Mouse (Mus musculus): ENCODE measurements around the gene Pi4ka. TPM values are rescaled to one million over a fixed set of nuclear protein-coding genes. Genes with fewer than 3 reads are reported as not detected.

The Pi4ka gene
- polyA plus RNA-seq (2015; fragmentation: Nextera tagmentation; extraction: Ambion mirVana): 25.9 and 30.1 TPM in 2 replicates

DNA sequence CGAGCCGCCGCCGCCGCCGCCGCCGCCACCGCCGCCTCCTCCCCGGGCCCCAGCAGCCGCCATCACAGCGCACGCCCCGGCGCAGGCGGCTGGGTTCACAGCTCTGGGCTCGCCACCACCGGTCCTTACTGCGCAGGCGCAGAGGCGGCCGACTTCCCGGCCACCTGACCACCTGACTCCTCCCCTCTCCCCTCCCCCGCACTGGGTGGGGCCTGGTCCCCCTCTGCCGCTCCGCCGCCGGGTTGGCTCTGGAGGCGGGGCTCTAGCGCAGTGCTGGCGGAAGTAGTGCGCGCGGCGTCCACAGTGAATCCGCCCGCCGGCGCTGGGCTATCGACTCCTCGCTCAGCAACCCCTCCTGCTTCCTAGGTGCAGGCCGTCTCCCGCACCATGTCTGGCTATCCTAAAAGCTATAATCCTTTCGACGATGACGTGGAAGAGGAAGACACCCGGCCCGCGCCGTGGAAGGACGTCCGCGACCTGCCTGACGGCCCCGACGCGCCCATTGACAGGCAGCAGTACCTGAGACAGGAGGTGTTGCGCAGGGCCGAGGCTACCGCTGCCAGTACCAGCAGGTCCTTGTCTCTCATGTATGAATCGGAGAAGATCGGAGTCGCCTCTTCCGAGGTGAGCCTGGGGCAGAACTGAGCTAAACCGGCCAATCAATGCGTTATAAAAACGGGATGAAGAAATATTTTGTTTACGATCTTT, at the start of gene Pi4ka, which contains the start of gene Snap29:
Gene Pi4ka, minus strand, starts transcription at position 579 of the 708 bp plus-strand sequence.
Gene Snap29, plus strand, starts transcription at position 251 of the 708 bp plus-strand sequence.
- peak within 1 kb of the TSS; percentile 69 for H3K27ac ChIP-seq
- under 1% methylated on average over 64 of the region's 69 CpGs for WGBS
- ATAC-seq: peak; percentile 99
- H3K9me3 ChIP-seq: no peaks in the 10 kb centered on the region
- H3K4me3 ChIP-seq (replicated peaks): peak within 1 kb of the TSS; percentile 84
- H3K4me2 ChIP-seq (replicated peaks): peak within 1 kb of the TSS; percentile 82
- no peaks in the 10 kb centered on the region for H3K27me3 ChIP-seq (replicated peaks)
- H3K4me1 ChIP-seq (replicated peaks): peaks cover 16% of the 10 kb centered on the region
- peak within 1 kb of the TSS; percentile 65 for H3K9ac ChIP-seq
- no peaks in the 10 kb centered on the region for H3K36me3 ChIP-seq

DNA sequence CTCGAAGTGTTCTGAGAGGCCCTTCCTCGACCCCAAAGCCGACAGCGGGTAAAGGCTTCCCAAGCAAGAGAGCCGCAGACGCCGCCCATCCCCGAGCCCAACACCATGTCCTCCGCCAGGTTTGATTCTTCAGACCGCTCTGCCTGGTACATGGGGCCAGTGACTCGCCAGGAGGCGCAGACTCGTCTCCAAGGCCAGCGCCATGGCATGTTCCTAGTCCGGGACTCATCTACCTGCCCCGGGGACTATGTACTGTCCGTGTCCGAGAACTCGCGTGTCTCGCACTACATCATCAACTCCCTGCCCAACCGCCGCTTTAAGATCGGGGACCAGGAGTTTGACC, 46.2 kb upstream of the Pi4ka start:
- H3K36me3 ChIP-seq: peaks cover 9% of the 10 kb centered on the region; the same call in 1 of the 2 replicates
- no peaks in the 10 kb centered on the region for H3K27me3 ChIP-seq (replicated peaks)
- WGBS: under 1% methylated on average over 24 of the region's 24 CpGs
- H3K4me1 ChIP-seq (replicated peaks): peaks cover 9% of the 10 kb centered on the region
- H3K9ac ChIP-seq: peak overlapping the region; percentile 96
- H3K4me2 ChIP-seq (replicated peaks): peak overlapping the region; percentile 78
- no peaks in the 10 kb centered on the region for H3K9me3 ChIP-seq
- peak overlapping the region; percentile 93 for H3K27ac ChIP-seq
- H3K4me3 ChIP-seq (replicated peaks): peak overlapping the region; percentile 80
- ATAC-seq: peak; percentile 67

DNA sequence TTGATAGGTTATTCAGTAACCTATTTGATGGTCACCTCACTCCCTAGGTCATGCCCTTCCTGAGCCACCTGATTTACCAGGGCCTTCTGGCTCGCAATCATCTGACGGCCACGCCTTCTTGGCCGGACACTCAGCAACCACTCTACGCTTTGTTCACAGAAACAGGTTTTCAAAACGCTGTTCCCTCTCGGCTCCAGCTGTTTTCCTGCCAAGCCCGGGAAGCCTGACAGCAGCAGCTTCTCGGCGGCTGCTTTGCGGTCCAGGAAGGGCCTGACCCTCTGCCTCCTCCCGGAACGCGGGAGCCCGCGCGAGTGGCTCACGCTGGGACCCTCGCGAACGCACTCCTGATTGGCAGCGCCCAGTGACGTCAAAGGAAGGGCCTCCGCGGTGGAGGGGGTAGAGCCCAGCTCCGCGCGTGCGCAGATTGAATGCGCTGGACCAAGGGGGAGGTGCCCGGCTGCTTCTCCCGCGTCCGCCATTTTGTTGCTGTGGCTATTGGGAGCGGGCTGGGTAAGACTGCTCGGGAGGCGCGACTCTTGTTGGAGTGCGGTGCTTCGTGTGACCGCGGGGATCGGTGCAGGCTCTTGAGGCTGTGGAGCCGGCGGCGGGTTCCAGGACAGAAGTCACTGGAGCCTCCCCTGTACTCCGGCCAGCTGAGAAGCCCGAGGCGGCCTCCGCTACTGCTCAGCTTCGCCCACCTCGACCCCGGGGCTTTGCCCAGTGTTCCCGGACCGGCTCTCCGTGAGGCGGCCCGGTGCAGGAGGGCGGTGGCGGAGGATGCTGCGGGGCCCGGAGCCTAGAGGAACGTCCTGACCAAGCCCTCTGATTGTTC, 45.6 kb upstream of the Pi4ka start, which contains the start of gene Crkl:
Gene Crkl, plus strand, starts transcription at position 447 of the 832 bp plus-strand sequence.
- Histone ChIP-seq H3K9ac (peak within 1 kb of the TSS; percentile 96), H3K4me3 (replicated peaks) (peak within 1 kb of the TSS; percentile 80), H3K9me3 (no peaks in the 10 kb centered on the region), H3K27me3 (replicated peaks) (no peaks in the 10 kb centered on the region), H3K27ac (peak within 1 kb of the TSS; percentile 93), H3K4me1 (replicated peaks) (peaks cover 9% of the 10 kb centered on the region), H3K4me2 (replicated peaks) (peak within 1 kb of the TSS; percentile 78), H3K36me3 (peaks cover 5% of the 10 kb centered on the region; the same call in 1 of the 2 replicates)
- ATAC-seq: peak; percentile 99
- under 1% methylated on average over 63 of the region's 63 CpGs for WGBS

DNA sequence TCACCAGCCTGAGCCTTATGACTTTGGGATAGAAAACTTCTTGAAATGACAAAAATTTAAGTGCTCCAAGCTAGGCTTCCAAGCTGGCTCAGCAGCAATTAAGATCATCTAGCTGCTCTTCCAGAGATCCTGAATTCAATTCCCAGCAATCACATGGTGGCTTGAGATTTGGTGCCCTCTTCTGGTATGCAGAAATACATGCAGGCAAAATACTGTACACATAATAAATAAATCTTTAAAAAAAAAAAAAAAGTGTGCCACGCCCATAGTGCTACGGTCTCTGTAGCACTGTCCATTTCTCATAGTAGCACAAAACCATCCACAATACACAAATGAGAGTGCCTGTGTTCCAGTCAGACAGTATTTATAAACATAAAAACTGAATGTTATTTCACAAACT, 26.5 kb upstream of the Pi4ka start:
- no peak for ATAC-seq
- Histone ChIP-seq H3K27me3 (replicated peaks) (no peaks in the 10 kb centered on the region), H3K4me1 (replicated peaks) (no peaks in the 10 kb centered on the region), H3K4me3 (replicated peaks) (no peak overlapping the region), H3K36me3 (0 out of 2 replicates have a peak, but pooled peaks cover 10% of the 10 kb centered on the region), H3K9me3 (no peaks in the 10 kb centered on the region), H3K27ac (no peak overlapping the region), H3K4me2 (replicated peaks) (no peak overlapping the region), H3K9ac (no peak overlapping the region)
- WGBS: 74% methylated on average over 2 of the region's 2 CpGs

DNA sequence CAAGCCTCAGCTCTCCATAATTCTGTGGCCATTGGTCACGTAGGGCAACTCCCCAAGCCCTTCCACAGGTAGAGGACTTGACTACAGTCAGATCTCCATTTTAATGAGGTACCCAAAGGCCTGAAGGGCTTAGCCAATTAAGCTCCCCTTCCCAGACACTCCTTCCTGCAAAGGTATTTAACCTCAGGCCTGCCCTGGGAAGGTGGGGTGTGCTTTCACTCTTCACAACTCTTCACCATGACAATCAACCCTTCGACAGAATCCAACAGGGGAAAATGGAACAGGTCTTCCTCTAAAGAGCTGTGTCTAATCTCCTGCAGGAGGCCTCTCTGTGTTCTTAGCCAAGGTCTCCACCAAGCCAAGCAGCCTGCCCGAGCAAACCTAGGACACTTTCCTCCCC, 16.9 kb upstream of the Pi4ka start:
- no peak overlapping the region for H3K4me2 ChIP-seq (replicated peaks)
- no peak overlapping the region for H3K9ac ChIP-seq
- ATAC-seq: no peak
- no peaks in the 10 kb centered on the region for H3K27me3 ChIP-seq (replicated peaks)
- peaks cover 22% of the 10 kb centered on the region; the same call in 1 of the 2 replicates for H3K36me3 ChIP-seq
- WGBS: 75% methylated on average over 3 of the region's 3 CpGs
- no peaks in the 10 kb centered on the region for H3K9me3 ChIP-seq
- no peak overlapping the region for H3K4me3 ChIP-seq (replicated peaks)
- H3K4me1 ChIP-seq (replicated peaks): no peaks in the 10 kb centered on the region
- H3K27ac ChIP-seq: no peak overlapping the region

DNA sequence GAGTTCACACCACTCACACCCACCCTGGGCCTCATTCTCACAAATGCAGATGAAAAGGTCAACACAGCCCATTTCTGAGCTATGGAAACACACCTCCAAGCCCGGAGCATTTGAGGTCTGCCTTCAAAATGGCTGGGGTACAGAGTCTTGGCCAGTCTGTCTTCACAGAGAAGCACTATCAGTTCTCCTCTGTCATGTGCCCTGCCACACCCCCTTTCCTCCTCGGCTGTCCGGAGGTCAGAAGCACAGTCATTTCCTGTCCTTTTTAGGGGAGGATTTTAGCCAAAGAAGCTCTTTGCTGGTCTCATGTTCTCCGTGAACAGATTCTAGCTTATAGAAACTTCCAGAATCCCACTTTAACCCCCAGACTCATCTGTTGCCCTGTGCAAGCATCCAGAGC, 4.1 kb upstream of the Pi4ka start:
- no peak overlapping the region for H3K27ac ChIP-seq
- no peak overlapping the region for H3K4me3 ChIP-seq (replicated peaks)
- no peak overlapping the region for H3K9ac ChIP-seq
- H3K9me3 ChIP-seq: no peaks in the 10 kb centered on the region
- WGBS: 40% methylated on average over 4 of the region's 4 CpGs
- no peaks in the 10 kb centered on the region for H3K27me3 ChIP-seq (replicated peaks)
- no peak overlapping the region for H3K4me2 ChIP-seq (replicated peaks)
- H3K4me1 ChIP-seq (replicated peaks): peaks cover 10% of the 10 kb centered on the region; the same call in 1 of the 2 replicates
- H3K36me3 ChIP-seq: no peaks in the 10 kb centered on the region
- no peak for ATAC-seq

DNA sequence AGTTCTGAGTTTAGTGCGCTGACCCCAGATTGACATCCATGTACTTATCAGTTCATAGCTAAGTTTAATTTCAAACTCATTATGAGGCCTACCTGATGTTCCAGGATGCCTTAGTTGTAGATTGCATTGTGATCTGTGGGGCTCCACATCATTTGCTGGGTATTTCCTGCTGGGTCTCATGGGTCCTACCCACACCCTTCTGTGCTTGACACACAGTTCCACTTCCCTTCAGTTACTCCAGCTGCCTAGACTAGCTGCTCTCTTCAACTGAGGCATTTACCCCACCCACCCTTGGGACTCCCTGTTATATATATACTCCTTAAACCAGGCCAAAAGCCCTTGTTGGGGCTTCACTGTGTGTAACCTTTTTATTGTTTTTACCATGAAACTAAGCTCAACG, 2.9 kb upstream of the Pi4ka start:
- no peaks in the 10 kb centered on the region for H3K36me3 ChIP-seq

DNA sequence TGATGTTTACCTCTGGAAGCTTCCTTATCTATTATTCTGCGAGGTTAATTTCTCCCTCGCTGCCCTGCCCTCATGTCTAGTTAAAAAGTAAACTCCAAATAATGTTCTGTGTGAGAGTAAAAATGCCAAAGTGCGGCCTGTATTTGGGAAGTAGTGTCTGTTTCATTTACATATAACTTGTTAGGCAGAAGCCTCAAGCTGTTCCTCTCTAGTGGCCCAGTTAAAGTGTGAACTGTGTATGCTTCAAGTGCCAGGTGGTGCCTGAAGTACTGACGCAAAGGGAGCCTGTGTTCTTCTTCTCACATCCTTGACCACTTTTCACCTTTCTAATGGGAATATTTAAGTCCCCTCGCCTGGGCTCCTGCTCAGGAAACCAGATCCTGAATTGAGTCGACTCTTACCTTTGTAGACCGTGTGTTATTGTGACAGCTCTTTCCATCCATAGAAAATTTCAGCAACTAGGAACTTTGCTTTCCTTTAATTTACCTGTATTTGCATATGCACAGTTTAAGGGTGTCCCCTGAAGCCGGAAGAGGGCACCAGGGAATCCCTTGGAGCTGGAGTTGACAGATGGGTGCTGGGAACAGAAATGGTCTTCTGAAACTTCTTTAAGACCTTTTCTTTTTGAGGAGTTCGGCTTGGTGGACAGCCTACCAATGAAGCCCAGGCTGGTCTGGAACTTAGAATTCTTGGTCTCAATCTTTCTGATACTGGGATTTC, 558 bp upstream of the Pi4ka start:
- H3K27me3 ChIP-seq (replicated peaks): no peaks in the 10 kb centered on the region
- H3K4me1 ChIP-seq (replicated peaks): peaks cover 16% of the 10 kb centered on the region
- H3K36me3 ChIP-seq: no peaks in the 10 kb centered on the region
- WGBS: 32% methylated on average over 9 of the region's 9 CpGs
- no peak overlapping the region for H3K27ac ChIP-seq
- peak overlapping the region; percentile 84 for H3K4me3 ChIP-seq (replicated peaks)
- H3K9ac ChIP-seq: peak overlapping the region; percentile 59
- ATAC-seq: no peak
- H3K4me2 ChIP-seq (replicated peaks): peak overlapping the region; percentile 52
- H3K9me3 ChIP-seq: no peaks in the 10 kb centered on the region

More for the DNA sequence above, 2.9 kb upstream of the Pi4ka start:
- no peaks in the 10 kb centered on the region for H3K9me3 ChIP-seq
- no peak overlapping the region for H3K9ac ChIP-seq
- peaks cover 16% of the 10 kb centered on the region for H3K4me1 ChIP-seq (replicated peaks)
- no peak overlapping the region for H3K27ac ChIP-seq
- no peaks in the 10 kb centered on the region for H3K27me3 ChIP-seq (replicated peaks)
- no peak overlapping the region for H3K4me3 ChIP-seq (replicated peaks)
- no peak for ATAC-seq
- no peak overlapping the region for H3K4me2 ChIP-seq (replicated peaks)
- WGBS: 97% methylated on average over 2 of the region's 2 CpGs

DNA sequence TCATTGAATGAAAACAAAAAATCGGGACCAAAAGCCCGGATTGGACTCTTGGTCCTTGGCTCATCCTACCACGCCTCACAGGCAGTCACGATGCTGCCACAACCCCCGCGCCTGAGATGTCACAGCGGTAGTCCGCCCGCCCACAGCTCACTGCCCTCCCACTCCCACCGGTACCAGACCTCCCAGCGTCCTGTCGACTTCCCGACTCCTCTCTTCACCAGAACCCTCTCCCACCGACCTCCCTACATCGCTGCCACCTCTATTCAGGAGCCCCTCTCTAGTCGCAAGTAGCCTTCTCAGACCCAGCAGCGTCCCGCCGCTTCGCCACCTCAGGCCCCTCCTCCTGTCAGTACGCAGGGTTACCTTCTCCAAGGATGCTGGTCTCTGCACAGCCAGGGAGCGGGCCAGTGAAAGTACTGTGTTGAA, 830 bp downstream of the Pi4ka start:
- Histone ChIP-seq H3K36me3 (no peaks in the 10 kb centered on the region), H3K9me3 (no peaks in the 10 kb centered on the region), H3K27me3 (replicated peaks) (no peaks in the 10 kb centered on the region), H3K27ac (peak overlapping the region; percentile 69; the same call in 1 of the 2 replicates), H3K4me1 (replicated peaks) (peaks cover 16% of the 10 kb centered on the region), H3K9ac (peak overlapping the region; percentile 65), H3K4me3 (replicated peaks) (peak overlapping the region; percentile 84), H3K4me2 (replicated peaks) (peak overlapping the region; percentile 82)
- WGBS: under 1% methylated on average over 22 of the region's 22 CpGs
- peak; percentile 84 for ATAC-seq

DNA sequence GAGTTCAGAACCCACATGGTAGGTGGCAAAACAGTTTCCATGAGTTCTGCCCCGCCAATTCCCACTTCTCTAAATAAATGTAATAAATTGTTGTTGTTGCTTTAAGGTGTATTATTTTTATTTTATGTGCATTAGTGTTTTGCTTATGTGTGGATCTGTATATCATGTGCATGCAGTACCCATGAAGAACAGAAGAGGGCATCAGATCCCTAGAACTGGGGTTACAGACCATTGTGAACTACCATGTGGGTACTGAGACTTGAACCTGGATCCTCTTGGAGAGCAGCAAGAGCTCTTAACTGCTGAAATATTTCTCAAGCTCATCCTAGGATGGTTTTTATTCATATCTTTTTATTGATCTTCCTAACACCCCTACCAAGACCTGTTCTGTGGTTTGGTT, 3.3 kb downstream of the Pi4ka start:
- Histone ChIP-seq H3K4me3 (replicated peaks) (no peak overlapping the region), H3K4me1 (replicated peaks) (peaks cover 12% of the 10 kb centered on the region), H3K4me2 (replicated peaks) (no peak overlapping the region), H3K36me3 (no peaks in the 10 kb centered on the region), H3K9me3 (no peaks in the 10 kb centered on the region), H3K27me3 (replicated peaks) (no peaks in the 10 kb centered on the region), H3K9ac (no peak overlapping the region), H3K27ac (no peak overlapping the region)
- no peak for ATAC-seq
- WGBS: 85% methylated on average over 1 of the region's 1 CpGs

DNA sequence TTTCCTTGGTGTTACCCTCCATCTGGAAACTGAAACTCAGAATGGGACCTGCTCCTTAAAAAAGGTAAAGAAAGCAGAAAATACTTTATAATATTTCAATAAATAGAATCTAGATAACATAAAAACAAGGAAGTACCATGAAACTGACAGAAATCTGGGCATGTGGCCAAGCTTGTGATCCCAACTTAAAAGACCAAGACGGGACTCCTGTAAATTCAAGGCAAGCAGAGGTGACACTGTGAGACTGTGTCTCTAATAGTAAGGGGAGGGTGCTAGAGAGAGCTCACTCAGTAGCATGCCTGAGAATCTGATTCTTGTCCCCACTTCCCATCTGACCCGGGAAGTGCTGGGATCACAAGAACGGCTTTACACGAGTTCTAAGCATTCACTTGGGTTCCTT, 13.3 kb downstream of the Pi4ka start:
- no peak overlapping the region for H3K27ac ChIP-seq
- H3K4me3 ChIP-seq (replicated peaks): no peak overlapping the region
- no peak overlapping the region for H3K9ac ChIP-seq
- 59% methylated on average over 4 of the region's 4 CpGs for WGBS
- no peaks in the 10 kb centered on the region for H3K36me3 ChIP-seq
- no peaks in the 10 kb centered on the region for H3K27me3 ChIP-seq (replicated peaks)
- H3K4me2 ChIP-seq (replicated peaks): no peak overlapping the region
- no peak for ATAC-seq
- H3K9me3 ChIP-seq: no peaks in the 10 kb centered on the region
- H3K4me1 ChIP-seq (replicated peaks): no peaks in the 10 kb centered on the region

Measured in intestine, embryonic 15.5 days (tissue).